Mouse (Mus musculus): ENCODE measurements around the gene Tceal3. TPM values are rescaled to one million over a fixed set of nuclear protein-coding genes. Genes with fewer than 3 reads are reported as not detected.
A peak's percentile ranks its signal among the peaks of the same experiment; 100 is the strongest.
"Not testable (repeated sequence)": the region's sequence is repeated elsewhere in the genome, so short reads cannot be mapped to it uniquely, and the experiment has no call there.

The Tceal3 gene
- polyA plus RNA-seq (2015; fragmentation: Nextera tagmentation; extraction: Ambion mirVana), result 45.2 and 53.8 TPM in 2 replicates

- H3K27ac ChIP-seq (replicated peaks), result peak within 1 kb of the TSS; percentile 84
- 30% methylated on average over 12 of the region's 12 CpGs for WGBS
- peak within 1 kb of the TSS; percentile 43 for H3K4me3 ChIP-seq
- H3K9ac ChIP-seq (replicated peaks), result peak within 1 kb of the TSS; percentile 49
- H3K27me3 ChIP-seq, result no peaks in the 10 kb centered on the region
- no peaks in the 10 kb centered on the region for H3K36me3 ChIP-seq
- peak; percentile 97 for ATAC-seq (replicated peaks)
- H3K4me2 ChIP-seq (replicated peaks), result peak within 1 kb of the TSS; percentile 35
- H3K9me3 ChIP-seq, result no peaks in the 10 kb centered on the region
- no peaks in the 10 kb centered on the region for H3K4me1 ChIP-seq
Observed at GRCm38 (mm10) chrX:136590199-136590896, at the start of gene Tceal3. TSS of gene Tceal3 (plus strand) at chrX:136590842.

- WGBS, result 56% methylated on average over 1 of the region's 1 CpGs
- not testable (repeated sequence) for ATAC-seq (replicated peaks); H3K27ac ChIP-seq (replicated peaks); H3K4me1 ChIP-seq; H3K27me3 ChIP-seq; H3K9me3 ChIP-seq; H3K4me2 ChIP-seq (replicated peaks); H3K36me3 ChIP-seq; H3K9ac ChIP-seq (replicated peaks); H3K4me3 ChIP-seq
Observed at GRCm38 (mm10) chrX:136543956-136544355, 46.7 kb upstream of the Tceal3 start, which contains the start of gene Kir3dl2. TSS of gene Kir3dl2 (minus strand) at chrX:136544056.

DNA sequence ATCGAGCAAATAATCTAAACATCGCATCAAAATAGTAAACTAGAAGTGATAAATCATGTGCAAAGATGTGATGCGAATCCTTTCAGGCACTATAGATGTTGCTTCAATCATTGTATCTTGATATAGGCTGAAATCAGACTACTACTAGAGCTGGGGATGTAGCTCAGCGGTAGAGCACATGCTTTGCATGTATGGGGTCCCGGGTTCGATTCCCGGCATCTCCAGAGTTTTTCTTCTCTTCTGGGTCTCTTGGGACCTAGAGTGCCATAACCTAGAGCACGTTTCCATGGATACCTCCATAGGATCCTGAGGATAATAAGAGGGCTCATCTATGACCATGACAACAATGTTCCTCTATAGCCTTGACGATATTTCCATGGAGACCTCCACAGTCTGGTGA, 21.5 kb upstream of the Tceal3 start:
- not testable (repeated sequence) for H3K4me3 ChIP-seq; H3K27me3 ChIP-seq; H3K4me1 ChIP-seq; H3K4me2 ChIP-seq (replicated peaks); H3K9me3 ChIP-seq; H3K9ac ChIP-seq (replicated peaks); ATAC-seq (replicated peaks); H3K36me3 ChIP-seq; H3K27ac ChIP-seq (replicated peaks)
- WGBS, result 89% methylated on average over 9 of the region's 9 CpGs

DNA sequence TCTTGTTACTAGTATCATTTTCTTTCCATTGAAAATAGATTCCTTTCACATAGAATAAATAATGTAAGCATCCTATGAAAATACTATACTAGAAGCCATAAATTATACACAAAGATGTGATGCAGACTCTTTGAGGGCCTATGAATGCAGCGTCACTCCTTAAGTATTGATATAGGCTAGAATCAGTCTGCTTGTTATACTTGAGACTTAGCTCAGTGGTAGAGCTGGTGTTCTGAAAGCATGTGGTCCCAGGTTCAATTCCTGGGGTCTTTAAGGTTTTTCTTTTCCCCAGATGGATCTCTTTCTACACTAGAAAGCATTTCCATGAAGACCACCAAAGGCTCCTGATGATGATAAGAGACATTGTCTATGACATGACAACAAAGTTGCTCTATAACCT, 6.0 kb upstream of the Tceal3 start:
- H3K4me2 ChIP-seq (replicated peaks), result no peak overlapping the region
- H3K9me3 ChIP-seq, result no peaks in the 10 kb centered on the region
- no peak overlapping the region for H3K9ac ChIP-seq (replicated peaks)
- H3K4me1 ChIP-seq, result no peaks in the 10 kb centered on the region
- no peak for ATAC-seq (replicated peaks)
- no peak overlapping the region for H3K27ac ChIP-seq (replicated peaks)
- H3K36me3 ChIP-seq, result no peaks in the 10 kb centered on the region
- no peak overlapping the region for H3K4me3 ChIP-seq
- no peaks in the 10 kb centered on the region for H3K27me3 ChIP-seq
- 83% methylated on average over 1 of the region's 1 CpGs for WGBS

DNA sequence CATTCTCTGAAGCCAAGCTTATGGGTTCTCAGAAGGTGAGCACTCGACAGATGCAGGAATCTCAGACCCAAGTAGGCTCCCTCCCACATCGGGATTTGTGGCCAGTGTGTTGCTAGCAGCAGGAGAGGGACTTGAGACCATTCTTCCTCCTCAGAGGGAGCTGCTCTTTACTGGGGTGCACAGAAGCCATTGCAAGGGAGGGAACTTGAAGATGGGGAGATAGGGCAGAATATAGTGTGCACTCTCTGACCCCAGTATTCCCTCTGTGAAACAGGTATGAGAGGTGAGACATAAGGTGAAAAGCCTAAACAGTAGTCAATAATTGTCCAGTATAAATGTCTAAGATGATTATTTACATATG, 235 bp downstream of the Tceal3 start:
- Histone ChIP-seq H3K9ac (replicated peaks) (peak overlapping the region; percentile 49), H3K27ac (replicated peaks) (peak overlapping the region; percentile 84), H3K4me1 (no peaks in the 10 kb centered on the region), H3K27me3 (no peaks in the 10 kb centered on the region), H3K4me3 (peak overlapping the region; percentile 43), H3K9me3 (no peaks in the 10 kb centered on the region), H3K4me2 (replicated peaks) (peak overlapping the region; percentile 35), H3K36me3 (no peaks in the 10 kb centered on the region)
- WGBS, result 15% methylated on average over 2 of the region's 2 CpGs
- peak; percentile 77; the same call in 1 of the 2 replicates for ATAC-seq (replicated peaks)

- WGBS, result 23% methylated on average over 3 of the region's 3 CpGs
- no peak overlapping the region for H3K27ac ChIP-seq (replicated peaks)
- H3K4me2 ChIP-seq (replicated peaks), result no peak overlapping the region
- H3K4me3 ChIP-seq, result no peak overlapping the region
- no peaks in the 10 kb centered on the region for H3K9me3 ChIP-seq
- no peaks in the 10 kb centered on the region for H3K4me1 ChIP-seq
- no peaks in the 10 kb centered on the region for H3K27me3 ChIP-seq
- no peak for ATAC-seq (replicated peaks)
- H3K9ac ChIP-seq (replicated peaks), result no peak overlapping the region
- H3K36me3 ChIP-seq, result no peaks in the 10 kb centered on the region
Observed at GRCm38 (mm10) chrX:136599416-136599815, 8.8 kb downstream of the Tceal3 start.

DNA sequence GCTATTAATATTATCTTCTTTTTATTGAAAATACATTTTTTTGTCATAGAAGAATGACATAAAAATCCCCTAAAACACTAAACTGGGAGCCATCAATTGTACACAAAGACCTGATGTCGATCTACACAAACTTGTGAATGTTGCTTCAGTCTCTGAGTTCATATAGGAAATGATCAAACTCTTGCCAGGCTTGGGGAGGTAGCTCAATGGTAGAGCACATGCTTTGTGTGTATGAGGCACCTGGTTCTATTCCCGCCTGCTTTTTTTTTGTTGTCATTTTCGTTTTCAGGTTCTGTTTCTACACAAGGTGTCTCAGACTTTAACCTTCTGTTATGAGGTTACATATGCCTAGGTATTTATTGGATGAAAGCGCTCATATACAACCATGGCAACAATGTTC, 16.3 kb downstream of the Tceal3 start:
- Histone ChIP-seq H3K27me3 (no peaks in the 10 kb centered on the region), H3K36me3 (no peaks in the 10 kb centered on the region), H3K9me3 (no peaks in the 10 kb centered on the region), H3K4me3 (no peak overlapping the region), H3K4me2 (replicated peaks) (no peak overlapping the region), H3K4me1 (no peaks in the 10 kb centered on the region), H3K9ac (replicated peaks) (no peak overlapping the region), H3K27ac (replicated peaks) (no peak overlapping the region)
- no peak for ATAC-seq (replicated peaks)
- 83% methylated on average over 4 of the region's 4 CpGs for WGBS

GRCm38 (mm10) chrX:136607395-136607794, 16.8 kb downstream of the Tceal3 start:
- Histone ChIP-seq H3K9ac (replicated peaks) (no peak overlapping the region), H3K27ac (replicated peaks) (no peak overlapping the region), H3K27me3 (no peaks in the 10 kb centered on the region), H3K4me1 (no peaks in the 10 kb centered on the region), H3K36me3 (no peaks in the 10 kb centered on the region), H3K4me2 (replicated peaks) (no peak overlapping the region), H3K4me3 (no peak overlapping the region), H3K9me3 (no peaks in the 10 kb centered on the region)
- WGBS, result 38% methylated on average over 3 of the region's 3 CpGs
- no peak; the same call in 1 of the 2 replicates for ATAC-seq (replicated peaks)

DNA sequence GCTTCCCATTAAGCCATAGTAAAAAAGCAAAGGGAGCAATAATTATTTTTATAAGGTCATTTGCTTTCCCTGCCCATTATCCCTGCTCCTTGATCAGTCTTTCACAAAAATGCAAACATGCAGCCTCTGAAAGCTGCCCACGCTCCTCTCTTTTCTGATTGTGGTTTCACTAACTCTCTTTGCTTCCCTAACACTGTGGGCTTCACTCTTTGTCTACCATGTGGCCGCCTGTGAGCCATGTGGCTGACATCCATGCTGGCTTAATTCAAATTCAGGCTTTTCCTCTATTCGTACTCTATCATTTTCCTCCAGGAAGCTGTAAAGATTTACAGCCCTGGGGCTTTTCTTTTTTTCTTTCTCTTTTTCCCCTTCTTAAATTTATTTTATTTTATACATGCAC, 20.7 kb downstream of the Tceal3 start:
- peak; percentile 66 for ATAC-seq (replicated peaks)
- no peak overlapping the region for H3K4me2 ChIP-seq (replicated peaks)
- no peaks in the 10 kb centered on the region for H3K9me3 ChIP-seq
- no peak overlapping the region for H3K4me3 ChIP-seq
- H3K27me3 ChIP-seq, result no peaks in the 10 kb centered on the region
- H3K36me3 ChIP-seq, result no peaks in the 10 kb centered on the region
- H3K27ac ChIP-seq (replicated peaks), result no peak overlapping the region
- no peaks in the 10 kb centered on the region for H3K4me1 ChIP-seq
- 40% methylated on average over 3 of the region's 3 CpGs for WGBS
- H3K9ac ChIP-seq (replicated peaks), result no peak overlapping the region

DNA sequence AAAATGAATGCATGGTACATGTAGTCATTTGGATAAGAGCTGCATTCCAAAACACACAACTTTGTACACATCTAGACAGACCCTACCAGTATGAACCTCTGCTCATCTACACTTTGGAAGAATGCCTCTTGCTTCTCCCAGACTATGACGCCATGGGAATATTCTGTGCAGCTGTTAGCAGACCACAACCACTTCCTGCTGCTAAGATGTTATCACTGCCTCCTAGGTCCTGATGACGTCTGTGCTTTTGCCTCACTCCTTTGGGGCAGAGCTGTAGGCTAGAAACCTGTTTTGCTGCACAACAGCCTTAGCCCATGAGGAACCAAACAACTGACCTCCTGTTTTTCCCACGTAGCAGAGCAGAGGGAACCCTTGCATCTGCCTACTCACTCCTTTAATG, 25.2 kb downstream of the Tceal3 start:
- not testable (repeated sequence) for H3K9me3 ChIP-seq; H3K4me1 ChIP-seq; H3K27me3 ChIP-seq; H3K36me3 ChIP-seq; H3K4me2 ChIP-seq (replicated peaks); ATAC-seq (replicated peaks); H3K27ac ChIP-seq (replicated peaks); H3K9ac ChIP-seq (replicated peaks); H3K4me3 ChIP-seq
- WGBS, result 78% methylated on average over 3 of the region's 3 CpGs

GRCm38 (mm10) chrX:136624905-136625569, 34.4 kb downstream of the Tceal3 start:
- Histone ChIP-seq H3K4me1 (no peaks in the 10 kb centered on the region), H3K36me3 (no peaks in the 10 kb centered on the region), H3K4me3 (no peak overlapping the region), H3K9ac (replicated peaks) (no peak overlapping the region), H3K27me3 (no peaks in the 10 kb centered on the region; the same call in 1 of the 2 replicates), H3K4me2 (replicated peaks) (no peak overlapping the region), H3K27ac (replicated peaks) (no peak overlapping the region), H3K9me3 (no peaks in the 10 kb centered on the region)
- 50% methylated on average over 9 of the region's 9 CpGs for WGBS
- ATAC-seq (replicated peaks), result 0 out of 2 replicates have a peak, but pooled peaks have one; percentile 32

GRCm38 (mm10) chrX:136625959-136626358, 35.3 kb downstream of the Tceal3 start:
- ATAC-seq (replicated peaks), result no peak
- no peaks in the 10 kb centered on the region; the same call in 1 of the 2 replicates for H3K27me3 ChIP-seq
- H3K9ac ChIP-seq (replicated peaks), result no peak overlapping the region
- no peaks in the 10 kb centered on the region for H3K4me1 ChIP-seq
- H3K36me3 ChIP-seq, result no peaks in the 10 kb centered on the region
- H3K4me2 ChIP-seq (replicated peaks), result no peak overlapping the region
- no peaks in the 10 kb centered on the region for H3K9me3 ChIP-seq
- WGBS, result 87% methylated on average over 4 of the region's 4 CpGs
- H3K4me3 ChIP-seq, result no peak overlapping the region
- no peak overlapping the region for H3K27ac ChIP-seq (replicated peaks)

Measured in forebrain, embryonic 15.5 days (tissue).